Comparison of ENCODE assay signal across 23 mouse cellular contexts in genomic region chr16:87387444-87387977, GRCm38 (mm10). TPM values are rescaled to one million over a fixed set of nuclear protein-coding genes. Genes with fewer than 3 reads are reported as not detected.
DNase-seq lines count a peak whose midpoint lies in the region; ATAC-seq and TF ChIP-seq lines count a peak whose summit lies in the region.
"Had no signal": no experiment of that assay in that cellular context is flagged by ENCODE, and none has a peak within 500 bp of the region (broad histone marks: within the 10 kb centered on the region; RNA-seq: fewer than 3 reads in every experiment).

No protein-coding gene starts in this region.

- TF ChIP-seq RAD21 in CH12.LX (IDR thresholded peaks at IDR 0.05; ENCODE audit: low read depth, low read length): no peak

- H3K27me3 ChIP-seq in CH12.LX (replicated peaks) (no peaks in the 10 kb centered on the region), myocyte (ENCODE audit: control insufficient read depth, insufficient read depth, insufficient read length) (no peaks in the 10 kb centered on the region)
- no peaks in the 10 kb centered on the region for H3K27me3 ChIP-seq in kidney, embryonic 14.5 days (ENCODE audit: control insufficient read depth, insufficient read depth, low read length)
- no peaks in the 10 kb centered on the region for H3K27me3 ChIP-seq in stomach, postnatal 0 days (ENCODE audit: control insufficient read depth, insufficient read depth, low read length)
- H3K27me3 ChIP-seq: forebrain, embryonic 15.5 days; hindbrain, embryonic 13.5 days had no signal

- H3K79me2 ChIP-seq in CH12.LX (replicated peaks; ENCODE audit: control insufficient read depth, extremely low read depth, insufficient read depth, poor library complexity, severe bottlenecking) (no peaks in the 10 kb centered on the region), myocyte (ENCODE audit: control insufficient read depth, insufficient read depth) (no peaks in the 10 kb centered on the region)

- in situ Hi-C loops in CH12.LX (cut with MboI; ENCODE audit: low pct_ligation_motif_present, low pct_unique_long_range_greater_than_20kb, low sequenced_read_pairs): loop anchor here (25.0 kb wide), 1 partner anchor 1575 kb away; the partner anchor contains the start of gene Adamts1

- TF ChIP-seq EP300 in CH12.LX (IDR thresholded peaks at IDR 0.05; ENCODE audit: low read length): no peak
- no peak for TF ChIP-seq EP300 in stomach, postnatal 0 days (optimal IDR thresholded peaks at IDR 0.05)

- H3K4me3 ChIP-seq in CH12.LX (replicated peaks in 1 of 3; ENCODE audit: low read depth in 2 of 3, low read length in 2 of 3, poor library complexity in 1 of 3): no peak overlapping the region
- H3K4me3 ChIP-seq in myocyte: no peak overlapping the region
- H3K4me3 ChIP-seq in kidney, embryonic 14.5 days (ENCODE audit: low read length): no peak overlapping the region
- H3K4me3 ChIP-seq in stomach, postnatal 0 days (ENCODE audit: low read depth, low read length): no peak overlapping the region
- H3K4me3 ChIP-seq: embryonic facial prominence, embryonic 10.5 days; forebrain, embryonic 15.5 days; hindbrain, embryonic 13.5 days; limb, embryonic 10.5 days had no signal

- DNase-seq in adrenal gland, adult (ENCODE audit: inconsistent age in 2 of 2, low spot score in 1 of 2): peak; percentile 48 to 78
- no peak for DNase-seq in adrenal gland, adult 18-20 months (ENCODE audit: low spot score in 2 of 2)
- peak; percentile 27 for DNase-seq in CH12.LX (ENCODE audit: extremely low read depth)
- DNase-seq in adrenal gland, postnatal 25 days: peak; percentile 4
- no peak for DNase-seq in stomach, postnatal 0 days (ENCODE audit: low spot score)
- DNase-seq: cerebellum, adult 8-10 months; heart, postnatal 14 days; kidney, adult 8-10 months; kidney, postnatal 36 days; layer of hippocampus, adult 9-11 months; lung, adult 18-20 months; lung, postnatal 36 days; retina, postnatal 1 day had no signal

- no peak for ATAC-seq in kidney, embryonic 14.5 days (ENCODE audit: low FRiP score, low TSS enrichment)
- no peak for ATAC-seq in stomach, postnatal 0 days (ENCODE audit: low FRiP score, low TSS enrichment)
- no peak for ATAC-seq in cerebellum, adult (ENCODE audit: insufficient number of reproducible peaks, low FRiP score, low TSS enrichment)
- ATAC-seq: forebrain, embryonic 15.5 days; inflammation-experienced regulatory T-cells, adult 6 months; midbrain, embryonic 16.5 days had no signal

- TF ChIP-seq POLR2A in CH12.LX (IDR thresholded peaks at IDR 0.05; ENCODE audit: low read depth, low read length) (no peak), myocyte (IDR thresholded peaks at IDR 0.05; ENCODE audit: insufficient read length, low read depth) (no peak)

- H3K4me2 ChIP-seq in CH12.LX (ENCODE audit: insufficient read depth, low read depth, poor library complexity, severe bottlenecking): no peak overlapping the region
- no peak overlapping the region for H3K4me2 ChIP-seq in myocyte (ENCODE audit: low read depth)
- H3K4me2 ChIP-seq in kidney, embryonic 14.5 days (replicated peaks; ENCODE audit: low read depth, low read length): no peak overlapping the region
- no peak overlapping the region for H3K4me2 ChIP-seq in stomach, postnatal 0 days (replicated peaks; ENCODE audit: low read depth)
- H3K4me2 ChIP-seq: forebrain, embryonic 15.5 days; heart, embryonic 11.5 days; hindbrain, embryonic 13.5 days had no signal

- dilution Hi-C loops in CH12.LX (cut with MboI; ENCODE audit: extremely low pct_ligation_motif_present, extremely low pct_unique_long_range_greater_than_20kb, low sequenced_read_pairs): no loop called here

- 98% methylated on average over 3 of the region's 3 CpGs for WGBS in kidney, embryonic 14.5 days
- WGBS in stomach, postnatal 0 days: 93% methylated on average over 3 of the region's 3 CpGs

- no peaks in the 10 kb centered on the region for H3K4me1 ChIP-seq in CH12.LX (ENCODE audit: control insufficient read depth in 1 of 2, insufficient read depth in 2 of 2)
- H3K4me1 ChIP-seq in kidney, embryonic 14.5 days (ENCODE audit: control insufficient read depth, insufficient read depth, low read length): no peaks in the 10 kb centered on the region
- H3K4me1 ChIP-seq in stomach, postnatal 0 days (replicated peaks; ENCODE audit: control insufficient read depth, insufficient read depth): no peaks in the 10 kb centered on the region
- H3K4me1 ChIP-seq: embryonic facial prominence, embryonic 10.5 days; forebrain, embryonic 15.5 days; hindbrain, embryonic 13.5 days; limb, embryonic 10.5 days had no signal

- no peak overlapping the region for H3K9ac ChIP-seq in CH12.LX (ENCODE audit: insufficient read depth, low read depth)
- no peak overlapping the region for H3K9ac ChIP-seq in kidney, embryonic 14.5 days (ENCODE audit: low read depth, low read length)
- no peak overlapping the region for H3K9ac ChIP-seq in stomach, postnatal 0 days (ENCODE audit: low read length)
- H3K9ac ChIP-seq: forebrain, embryonic 15.5 days; hindbrain, embryonic 13.5 days had no signal

- H3ac ChIP-seq in myocyte (ENCODE audit: control insufficient read depth, insufficient read length): no peak overlapping the region

- no peak overlapping the region for H3K27ac ChIP-seq in CH12.LX (ENCODE audit: insufficient read depth, low read depth)
- H3K27ac ChIP-seq in kidney, embryonic 14.5 days (ENCODE audit: low read depth, low read length): no peak overlapping the region
- H3K27ac ChIP-seq in stomach, postnatal 0 days (replicated peaks): no peak overlapping the region
- H3K27ac ChIP-seq: embryonic facial prominence, embryonic 10.5 days; forebrain, embryonic 15.5 days; hindbrain, embryonic 13.5 days; limb, embryonic 10.5 days had no signal

- no peak for TF ChIP-seq CTCF in CH12.LX (conservative IDR thresholded peaks at IDR 0.05 in 1 of 2, IDR thresholded peaks at IDR 0.05 in 1 of 2; ENCODE audit: low read depth in 2 of 2, low read length in 2 of 2)
- TF ChIP-seq CTCF in stomach, postnatal 0 days (IDR thresholded peaks at IDR 0.05; ENCODE audit: low read depth): no peak

- H3K36me3 ChIP-seq in CH12.LX (replicated peaks in 1 of 2; ENCODE audit: control insufficient read depth in 1 of 2, insufficient read depth in 1 of 2, low read length in 1 of 2) (peaks cover 46 to 66% of the 10 kb centered on the region in 2 experiments), myocyte (ENCODE audit: control insufficient read depth, insufficient read depth) (peaks cover 2% of the 10 kb centered on the region)
- peaks cover 28% of the 10 kb centered on the region for H3K36me3 ChIP-seq in kidney, embryonic 14.5 days (ENCODE audit: control insufficient read depth, insufficient read depth, low read length)
- 0 out of 2 replicates have a peak, but pooled peaks cover 3% of the 10 kb centered on the region for H3K36me3 ChIP-seq in stomach, postnatal 0 days (ENCODE audit: control insufficient read depth, insufficient read depth, low read length)

- no peaks in the 10 kb centered on the region for H3K9me3 ChIP-seq in CH12.LX (replicated peaks; ENCODE audit: low read length)
- H3K9me3 ChIP-seq in kidney, embryonic 14.5 days (ENCODE audit: control insufficient read depth, low read length): no peaks in the 10 kb centered on the region
- no peaks in the 10 kb centered on the region for H3K9me3 ChIP-seq in stomach, postnatal 0 days (ENCODE audit: control insufficient read depth, low read length)
- H3K9me3 ChIP-seq: embryonic facial prominence, embryonic 10.5 days; forebrain, embryonic 15.5 days; hindbrain, embryonic 13.5 days; limb, embryonic 10.5 days had no signal

TF ChIP-seq in CH12.LX, 34 proteins besides CTCF, POLR2A, EP300 and RAD21 (continues in another document):
- TF ChIP-seq NELFE (IDR thresholded peaks at IDR 0.05; ENCODE audit: low read depth, low read length) (no peak), IRF4 (IDR thresholded peaks at IDR 0.05; ENCODE audit: low read depth, low read length) (no peak), E2F4 (IDR thresholded peaks at IDR 0.05; ENCODE audit: insufficient replicate concordance, low read depth, low read length) (no peak), GABPA (IDR thresholded peaks at IDR 0.05; ENCODE audit: insufficient replicate concordance, low read depth, low read length) (no peak), POLR2AphosphoS2 (IDR thresholded peaks at IDR 0.05; ENCODE audit: low read depth, low read length) (no peak)

TF ChIP-seq in myocyte, 11 proteins besides CTCF, POLR2A, EP300 and RAD21 (continues in another document):
- TF ChIP-seq POLR2AphosphoS2 (IDR thresholded peaks at IDR 0.05; ENCODE audit: insufficient read length, low read depth): no peak
- no peak for TF ChIP-seq REST (IDR thresholded peaks at IDR 0.05; ENCODE audit: insufficient read depth, insufficient read length)
- no peak for TF ChIP-seq USF1 (IDR thresholded peaks at IDR 0.05; ENCODE audit: low read depth)
- peak in 1 of 3 experiments; percentile 73 for TF ChIP-seq MYOD1 (IDR thresholded peaks at IDR 0.05; ENCODE audit: control insufficient read depth in 1 of 3, insufficient read length in 2 of 3, low read depth in 2 of 3)
- TF ChIP-seq E2F4 (IDR thresholded peaks at IDR 0.05; ENCODE audit: insufficient read depth): no peak

RNA-seq across cellular contexts. Expression of gene N6amt1, which starts 33.5 kb away (rescaled TPM):
- 10 to 100 TPM; 15.7 to 19.7 TPM for total RNA-seq in adrenal gland, adult 18-20 months (2021)
- total RNA-seq in CH12.LX (2012; rRNA removed) (10.8 and 11.8 TPM in 2 replicates), CH12.LX (2014; rRNA removed) (23.3 and 23.9 TPM in 2 replicates)
- polyA plus RNA-seq in CH12.LX (2012; ENCODE audit: insufficient read length, low read depth) (18.1 and 18.2 TPM in 2 replicates), myocyte (2012; fragmentation: generic; extraction: Trizol) (6.2 TPM)
- 24.4 and 26.9 TPM in 2 replicates for total RNA-seq in adrenal gland, postnatal 25 days (2021)
- polyA plus RNA-seq in kidney, embryonic 14.5 days (2014; fragmentation: Nextera tagmentation; extraction: Ambion mirVana): 37.7 and 38.3 TPM in 2 replicates
- 19.9 and 20.1 TPM in 2 replicates for polyA plus RNA-seq in stomach, postnatal 0 days (2015; fragmentation: Nextera tagmentation; extraction: Ambion mirVana)

RNA-seq across cellular contexts. Expression of gene Ltn1, which starts 44.9 kb away (rescaled TPM):
- 10 to 100 TPM; 27.3 to 33.2 TPM for total RNA-seq in adrenal gland, adult 18-20 months (2021)
- 21.5 and 22.8 TPM in 2 replicates for total RNA-seq in CH12.LX (2012; rRNA removed)
- total RNA-seq in CH12.LX (2014; rRNA removed): 30.8 and 33.0 TPM in 2 replicates
- polyA plus RNA-seq in CH12.LX (2012; ENCODE audit: insufficient read length, low read depth): 31.8 and 34.6 TPM in 2 replicates
- 32.9 and 38.9 TPM in 2 replicates for total RNA-seq in adrenal gland, postnatal 25 days (2021)
- 5.8 TPM for polyA plus RNA-seq in myocyte (2012; fragmentation: generic; extraction: Trizol)
- polyA plus RNA-seq in kidney, embryonic 14.5 days (2014; fragmentation: Nextera tagmentation; extraction: Ambion mirVana): 18.2 and 36.2 TPM in 2 replicates
- polyA plus RNA-seq in stomach, postnatal 0 days (2015; fragmentation: Nextera tagmentation; extraction: Ambion mirVana): 8.1 and 9.2 TPM in 2 replicates

RNA-seq across cellular contexts. Expression of gene Rwdd2b, which starts 52.9 kb away (rescaled TPM):
- 1 to 10 TPM; 4.2 to 5.4 TPM for total RNA-seq in adrenal gland, adult 18-20 months (2021)
- total RNA-seq in CH12.LX (2012; rRNA removed) (14.2 and 17.6 TPM in 2 replicates), CH12.LX (2014; rRNA removed) (35.9 and 37.9 TPM in 2 replicates)
- polyA plus RNA-seq in CH12.LX (2012; ENCODE audit: insufficient read length, low read depth) (32.5 and 35.9 TPM in 2 replicates), myocyte (2012; fragmentation: generic; extraction: Trizol) (4.1 TPM)
- total RNA-seq in adrenal gland, postnatal 25 days (2021): 6.9 and 8.8 TPM in 2 replicates
- 9.5 and 13.7 TPM in 2 replicates for polyA plus RNA-seq in kidney, embryonic 14.5 days (2014; fragmentation: Nextera tagmentation; extraction: Ambion mirVana)
- polyA plus RNA-seq in stomach, postnatal 0 days (2015; fragmentation: Nextera tagmentation; extraction: Ambion mirVana): 6.9 and 7.5 TPM in 2 replicates

Comparison
In these comparisons a context has a peak if more than half of its experiments do, and no peak if none do; other contexts are left out.
1. DNase-seq: peak in adrenal gland, adult (2 of 2), CH12.LX (single experiment) and adrenal gland, postnatal 25 days (single experiment); none in adrenal gland, adult 18-20 months (0 of 2) and stomach, postnatal 0 days (single experiment).